Mouse (Mus musculus) liver, embryonic 12.5 days (tissue): Measurements from ENCODE around the gene Kcmf1. TPM values are rescaled to one million over a fixed set of nuclear protein-coding genes. Genes with fewer than 3 reads are reported as not detected.

Experiments
- ATAC-seq: fragments of 200-750 bp; cut with Nextera tagmentation; 2 replicates; pipeline ENCODE4 v1.8.0; 2017; ENCODE audit warnings: moderate number of reproducible peaks, mild to moderate bottlenecking, moderate library complexity
- H3K27ac ChIP-seq: fragments of 300-500 bp; sonication (generic); 2 replicates; pipeline ENCODE4 v1.5.1; 2016; ENCODE audit warnings: mild to moderate bottlenecking
- H3K27me3 ChIP-seq: fragments of 300-500 bp; sonication (generic); replicated peaks from 2 replicates; pipeline ENCODE4 v1.6.1; 2016; ENCODE audit warnings: mild to moderate bottlenecking, moderate library complexity
- H3K36me3 ChIP-seq: fragments of 300-500 bp; sonication (generic); 2 replicates; pipeline ENCODE4 v1.6.1; 2016; ENCODE audit warnings: mild to moderate bottlenecking, moderate library complexity
- H3K4me1 ChIP-seq: fragments of 300-500 bp; sonication (generic); 2 replicates; pipeline ENCODE4 v1.6.1; 2016
- H3K4me2 ChIP-seq: fragments of 300-500 bp; sonication (generic); 2 replicates; pipeline ENCODE4 v1.6.1; 2016; ENCODE audit warnings: mild to moderate bottlenecking, moderate library complexity
- H3K4me3 ChIP-seq: fragments of 300-500 bp; sonication (generic); 2 replicates; pipeline ENCODE4 v1.5.1; 2016; ENCODE audit warnings: mild to moderate bottlenecking, moderate library complexity
- H3K9ac ChIP-seq: fragments of 300-500 bp; sonication (generic); 2 replicates; pipeline ENCODE4 v1.6.1; 2016; ENCODE audit warnings: mild to moderate bottlenecking, moderate library complexity
- H3K9me3 ChIP-seq: fragments of 300-500 bp; sonication (generic); replicated peaks from 2 replicates; pipeline ENCODE4 v1.6.1; 2016; ENCODE audit warnings: mild to moderate bottlenecking, moderate library complexity
- WGBS: fragments of 180-500 bp; shearing (Covaris S2); methylation state at CpG from one replicate; pipeline ENCODE4 v1.1.7; 2016; ENCODE audit not compliant: insufficient replicate concordance; 5-methylcytosine and 5-hydroxymethylcytosine counted together
- polyA plus RNA-seq: library from polyadenylated mRNA; unstranded; fragments of >200 nt; fragmentation: Nextera tagmentation; extraction: Ambion mirVana; gene quantifications from 2 replicates; pipeline ENCODE4 v1.2.1, GENCODE M21; 2016

Kcmf1 gene
- 48.7 and 49.2 TPM in 2 replicates for polyA plus RNA-seq

DNA sequence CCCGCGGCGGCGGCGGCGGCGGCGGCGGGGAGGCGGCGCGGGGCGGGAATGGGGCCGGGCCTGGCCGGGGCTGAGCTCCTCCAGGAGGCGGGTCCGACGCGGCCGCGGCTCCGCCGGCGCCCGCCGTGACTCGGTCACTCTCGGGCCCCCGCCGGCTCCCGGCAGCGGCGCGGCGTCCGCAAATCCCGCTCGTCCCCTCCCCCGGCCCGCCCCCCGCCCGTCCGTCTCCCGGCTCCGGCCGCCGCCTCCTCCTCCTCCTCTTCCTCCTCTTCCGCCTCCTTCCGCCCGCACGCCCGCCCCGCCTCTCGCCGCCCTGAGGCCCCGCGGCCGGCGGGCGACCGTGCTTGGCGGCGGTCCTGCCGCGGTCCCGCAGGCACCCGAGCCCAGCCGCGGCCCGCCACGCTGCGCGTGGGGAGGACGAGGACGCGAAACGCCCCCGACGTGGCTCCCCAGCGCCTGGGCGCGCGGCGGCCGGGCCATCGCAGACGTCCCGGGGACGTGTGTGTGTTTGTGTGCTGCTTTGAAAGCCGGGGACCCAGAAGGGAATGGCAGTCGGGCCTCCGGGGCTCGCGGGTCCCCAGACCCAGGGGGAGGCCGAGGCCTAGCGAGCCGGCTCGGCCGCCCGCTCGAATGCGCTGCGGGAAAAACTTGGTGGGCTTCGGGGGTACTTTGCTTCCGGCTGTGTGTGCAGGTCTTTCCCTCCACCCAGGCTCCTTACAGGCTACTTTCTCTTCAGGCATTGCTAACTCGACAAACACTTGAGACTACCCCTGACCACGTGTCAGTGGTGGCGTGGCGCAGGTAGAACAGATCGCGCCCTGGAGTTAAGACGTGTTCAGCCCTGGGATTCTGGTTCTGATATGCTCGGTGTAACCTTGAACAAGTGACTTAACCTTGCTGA lies at the start of gene Kcmf1:
Kcmf1 (minus strand) TSS at position 199 of the 901 bp plus-strand sequence.
- ATAC-seq, result peak; percentile 83
- WGBS, result 1% methylated on average over 59 of the region's 113 CpGs

GRCm38 (mm10) chr6:72949161-72949756 lies 49.5 kb upstream of the Kcmf1 start:
- H3K4me2 ChIP-seq, result no peak overlapping the region
- H3K4me3 ChIP-seq, result no peak overlapping the region
- no peaks in the 10 kb centered on the region for H3K4me1 ChIP-seq
- H3K27me3 ChIP-seq, result no peaks in the 10 kb centered on the region
- 71% methylated on average over 9 of the region's 9 CpGs for WGBS
- no peak overlapping the region for H3K27ac ChIP-seq
- 0 out of 2 replicates have a peak, but pooled peaks cover 5% of the 10 kb centered on the region for H3K9me3 ChIP-seq
- no peak for ATAC-seq
- no peaks in the 10 kb centered on the region for H3K36me3 ChIP-seq
- no peak overlapping the region for H3K9ac ChIP-seq

More for the DNA sequence above, at the start of gene Kcmf1:
- peak within 1 kb of the TSS; percentile 97 for H3K4me3 ChIP-seq
- H3K27ac ChIP-seq, result peak within 1 kb of the TSS; percentile 99
- H3K9ac ChIP-seq, result peak within 1 kb of the TSS; percentile 99
- no peaks in the 10 kb centered on the region for H3K9me3 ChIP-seq
- H3K36me3 ChIP-seq, result peaks cover 15% of the 10 kb centered on the region
- H3K4me1 ChIP-seq, result peaks cover 42% of the 10 kb centered on the region
- peak within 1 kb of the TSS; percentile 98 for H3K4me2 ChIP-seq
- no peaks in the 10 kb centered on the region for H3K27me3 ChIP-seq

DNA sequence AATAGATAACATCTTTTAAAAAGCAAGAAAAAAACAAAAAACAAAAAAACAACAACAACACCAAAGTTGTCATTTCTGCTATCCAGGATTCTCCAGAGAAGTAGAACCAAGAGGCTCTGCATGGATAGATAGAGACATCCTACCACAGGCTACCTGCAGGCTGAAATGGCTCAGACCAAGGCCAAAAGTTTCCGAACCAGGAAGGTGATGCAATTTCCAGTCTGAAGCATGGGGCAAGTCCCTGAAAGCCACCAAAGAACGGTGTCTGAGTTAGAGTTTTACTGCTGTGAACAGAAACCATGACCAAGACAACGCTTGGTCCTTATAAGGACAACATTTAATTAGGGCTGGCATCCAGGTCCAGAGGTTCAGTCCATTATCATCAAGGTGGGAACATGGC lies 48.6 kb upstream of the Kcmf1 start:
- no peak overlapping the region for H3K9ac ChIP-seq
- ATAC-seq, result no peak
- no peak overlapping the region for H3K27ac ChIP-seq
- 0 out of 2 replicates have a peak, but pooled peaks cover 5% of the 10 kb centered on the region for H3K9me3 ChIP-seq
- no peak overlapping the region for H3K4me2 ChIP-seq
- WGBS, result 51% methylated on average over 3 of the region's 3 CpGs
- no peak overlapping the region for H3K4me3 ChIP-seq
- no peaks in the 10 kb centered on the region for H3K27me3 ChIP-seq
- no peaks in the 10 kb centered on the region for H3K4me1 ChIP-seq
- no peaks in the 10 kb centered on the region for H3K36me3 ChIP-seq

GRCm38 (mm10) chr6:72947960-72948359 lies 48.2 kb upstream of the Kcmf1 start:
- no peak overlapping the region for H3K9ac ChIP-seq
- H3K9me3 ChIP-seq, result 0 out of 2 replicates have a peak, but pooled peaks cover 5% of the 10 kb centered on the region
- H3K4me3 ChIP-seq, result no peak overlapping the region
- H3K27me3 ChIP-seq, result no peaks in the 10 kb centered on the region
- no peak overlapping the region for H3K4me2 ChIP-seq
- no peaks in the 10 kb centered on the region for H3K4me1 ChIP-seq
- no peak overlapping the region for H3K27ac ChIP-seq
- WGBS, result 57% methylated on average over 6 of the region's 6 CpGs
- no peaks in the 10 kb centered on the region for H3K36me3 ChIP-seq
- no peak for ATAC-seq

- H3K4me1 ChIP-seq, result no peaks in the 10 kb centered on the region; the same call in 1 of the 2 replicates
- no peaks in the 10 kb centered on the region for H3K9me3 ChIP-seq
- no peak overlapping the region for H3K9ac ChIP-seq
- 7% methylated on average over 3 of the region's 3 CpGs for WGBS
- H3K27me3 ChIP-seq, result no peaks in the 10 kb centered on the region
- H3K36me3 ChIP-seq, result no peaks in the 10 kb centered on the region
- H3K4me2 ChIP-seq, result no peak overlapping the region
- H3K27ac ChIP-seq, result no peak overlapping the region
- H3K4me3 ChIP-seq, result no peak overlapping the region
- no peak for ATAC-seq
These were observed 40.7 kb upstream of the Kcmf1 start for GRCm38 (mm10) chr6:72940493-72940892.

GRCm38 (mm10) chr6:72937859-72938258 lies 38.1 kb upstream of the Kcmf1 start:
- H3K9ac ChIP-seq, result no peak overlapping the region
- no peaks in the 10 kb centered on the region for H3K36me3 ChIP-seq
- no peak for ATAC-seq
- H3K4me1 ChIP-seq, result no peaks in the 10 kb centered on the region; the same call in 1 of the 2 replicates
- no peak overlapping the region for H3K27ac ChIP-seq
- 30% methylated on average over 5 of the region's 5 CpGs for WGBS
- no peaks in the 10 kb centered on the region for H3K9me3 ChIP-seq
- H3K27me3 ChIP-seq, result no peaks in the 10 kb centered on the region
- H3K4me2 ChIP-seq, result peak overlapping the region; percentile 15; the same call in 1 of the 2 replicates
- no peak overlapping the region for H3K4me3 ChIP-seq

GRCm38 (mm10) chr6:72937430-72937829 lies 37.7 kb upstream of the Kcmf1 start:
- no peaks in the 10 kb centered on the region for H3K9me3 ChIP-seq
- no peaks in the 10 kb centered on the region for H3K36me3 ChIP-seq
- WGBS, result 48% methylated on average over 3 of the region's 3 CpGs
- no peak overlapping the region for H3K4me3 ChIP-seq
- no peaks in the 10 kb centered on the region; the same call in 1 of the 2 replicates for H3K4me1 ChIP-seq
- H3K27ac ChIP-seq, result no peak overlapping the region
- ATAC-seq, result no peak
- H3K9ac ChIP-seq, result no peak overlapping the region
- H3K27me3 ChIP-seq, result no peaks in the 10 kb centered on the region
- H3K4me2 ChIP-seq, result no peak overlapping the region

DNA sequence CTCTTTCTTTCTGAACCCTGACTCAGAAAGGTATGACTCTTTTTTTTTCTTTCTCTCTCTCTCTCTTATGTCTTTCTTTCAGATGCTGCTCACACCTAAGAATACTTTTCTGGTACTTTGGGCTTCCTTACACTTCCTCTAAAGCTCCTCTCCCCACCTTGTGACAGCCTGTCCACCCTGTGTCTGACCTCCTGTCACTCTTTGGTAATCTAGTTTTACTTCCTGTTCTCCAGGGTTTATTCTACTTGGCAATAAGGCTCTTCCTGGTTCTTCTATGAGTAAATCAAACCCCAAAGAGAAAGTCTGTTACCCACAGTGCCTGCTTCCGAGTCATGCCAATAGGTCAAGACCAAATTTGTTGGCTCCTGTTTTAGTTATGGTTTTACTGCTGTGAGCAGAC lies 33.2 kb upstream of the Kcmf1 start:
- H3K9ac ChIP-seq, result no peak overlapping the region
- WGBS, result 64% methylated on average over 1 of the region's 1 CpGs
- no peak overlapping the region for H3K4me3 ChIP-seq
- no peak overlapping the region for H3K4me2 ChIP-seq
- H3K36me3 ChIP-seq, result no peaks in the 10 kb centered on the region
- ATAC-seq, result no peak
- no peaks in the 10 kb centered on the region; the same call in 1 of the 2 replicates for H3K4me1 ChIP-seq
- H3K27ac ChIP-seq, result no peak overlapping the region
- H3K9me3 ChIP-seq, result no peaks in the 10 kb centered on the region
- H3K27me3 ChIP-seq, result no peaks in the 10 kb centered on the region

DNA sequence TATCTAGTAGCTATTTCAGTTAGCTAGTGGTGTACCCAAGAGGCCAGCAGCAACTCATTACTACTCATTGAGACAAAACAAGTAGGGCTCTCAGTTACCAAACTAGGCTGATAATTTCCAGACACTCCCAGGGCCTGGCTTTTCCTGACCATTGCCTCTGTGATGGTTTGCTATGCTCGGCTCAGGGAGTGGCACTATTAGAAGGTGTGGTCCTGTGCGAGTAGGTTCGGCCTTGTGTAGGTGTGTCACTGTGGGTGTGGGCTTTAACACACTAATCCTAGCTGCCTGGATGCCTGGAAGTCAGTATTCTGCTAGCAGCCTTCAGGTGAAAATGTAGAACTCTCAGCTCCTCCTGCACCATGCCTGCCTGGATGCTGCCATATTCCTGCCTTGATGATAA lies 31.8 kb upstream of the Kcmf1 start:
- WGBS, result 62% methylated on average over 3 of the region's 3 CpGs
- 0 out of 2 replicates have a peak, but pooled peaks cover 4% of the 10 kb centered on the region for H3K4me1 ChIP-seq
- H3K36me3 ChIP-seq, result no peaks in the 10 kb centered on the region
- no peaks in the 10 kb centered on the region for H3K27me3 ChIP-seq
- no peak overlapping the region for H3K4me3 ChIP-seq
- no peak overlapping the region for H3K9ac ChIP-seq
- H3K27ac ChIP-seq, result no peak overlapping the region
- no peak overlapping the region for H3K4me2 ChIP-seq
- no peak for ATAC-seq
- no peaks in the 10 kb centered on the region for H3K9me3 ChIP-seq

- H3K27me3 ChIP-seq, result no peaks in the 10 kb centered on the region
These were observed 30.1 kb upstream of the Kcmf1 start for GRCm38 (mm10) chr6:72929795-72930398.

GRCm38 (mm10) chr6:72926755-72927482 lies 27.1 kb upstream of the Kcmf1 start:
- Histone ChIP-seq H3K9ac (no peak overlapping the region), H3K36me3 (no peaks in the 10 kb centered on the region), H3K9me3 (no peaks in the 10 kb centered on the region), H3K27me3 (no peaks in the 10 kb centered on the region), H3K4me1 (0 out of 2 replicates have a peak, but pooled peaks cover 4% of the 10 kb centered on the region), H3K4me2 (no peak overlapping the region), H3K4me3 (no peak overlapping the region), H3K27ac (no peak overlapping the region)
- 22% methylated on average over 9 of the region's 9 CpGs for WGBS
- ATAC-seq, result no peak

More at GRCm38 (mm10) chr6:72929795-72930398, 30.1 kb upstream of the Kcmf1 start:
- Histone ChIP-seq H3K9ac (no peak overlapping the region), H3K4me3 (no peak overlapping the region), H3K9me3 (no peaks in the 10 kb centered on the region), H3K36me3 (no peaks in the 10 kb centered on the region), H3K4me2 (no peak overlapping the region), H3K4me1 (0 out of 2 replicates have a peak, but pooled peaks cover 4% of the 10 kb centered on the region), H3K27ac (no peak overlapping the region)
- 75% methylated on average over 4 of the region's 4 CpGs for WGBS
- no peak for ATAC-seq
